Mouse (Mus musculus): ENCODE measurements around the gene Itpk1. TPM values are rescaled to one million over a fixed set of nuclear protein-coding genes. Genes with fewer than 3 reads are reported as not detected.
A peak's percentile ranks its signal among the peaks of the same experiment; 100 is the strongest.

The Itpk1 gene
- polyA plus RNA-seq, 1 experiment from 2014 or later: 26.1 TPM

GRCm38 (mm10) chr12:102647839-102648564 is 56.7 kb downstream of the Itpk1 start:
- no peak for DNase-seq (ENCODE audit: low spot score)
- no peak overlapping the region for H3K27ac ChIP-seq (ENCODE audit: low read depth, low read length)
- no peak for ATAC-seq (ENCODE audit: insufficient read depth, low FRiP score, low TSS enrichment)
- H3K9ac ChIP-seq (ENCODE audit: low read length): no peak overlapping the region
- H3K27me3 ChIP-seq (ENCODE audit: control insufficient read depth, insufficient read depth, low read length): no peaks in the 10 kb centered on the region
- H3K9me3 ChIP-seq (ENCODE audit: control insufficient read depth, low read length): no peaks in the 10 kb centered on the region
- no peak overlapping the region for H3K4me2 ChIP-seq (ENCODE audit: low read depth)
- no peak overlapping the region for H3K4me3 ChIP-seq (ENCODE audit: low read depth, low read length)
- H3K36me3 ChIP-seq (ENCODE audit: control insufficient read depth, insufficient read depth, low read length): no peaks in the 10 kb centered on the region
- WGBS: 78% methylated on average over 14 of the region's 14 CpGs
- H3K4me1 ChIP-seq (ENCODE audit: control insufficient read depth, insufficient read depth, low read length): no peaks in the 10 kb centered on the region

- Histone ChIP-seq H3K4me2 (ENCODE audit: low read depth) (no peak overlapping the region), H3K36me3 (ENCODE audit: control insufficient read depth, insufficient read depth, low read length) (no peaks in the 10 kb centered on the region), H3K4me1 (ENCODE audit: control insufficient read depth, insufficient read depth, low read length) (no peaks in the 10 kb centered on the region), H3K4me3 (ENCODE audit: low read depth, low read length) (no peak overlapping the region), H3K9ac (ENCODE audit: low read length) (no peak overlapping the region), H3K9me3 (ENCODE audit: control insufficient read depth, low read length) (no peaks in the 10 kb centered on the region), H3K27me3 (ENCODE audit: control insufficient read depth, insufficient read depth, low read length) (no peaks in the 10 kb centered on the region), H3K27ac (ENCODE audit: low read depth, low read length) (no peak overlapping the region)
- ATAC-seq (ENCODE audit: insufficient read depth, low FRiP score, low TSS enrichment): no peak
- 70% methylated on average over 7 of the region's 7 CpGs for WGBS
- no peak for DNase-seq (ENCODE audit: low spot score)
Observed at GRCm38 (mm10) chr12:102646586-102647260, 58.0 kb downstream of the Itpk1 start.

GRCm38 (mm10) chr12:102645911-102646585 is 58.7 kb downstream of the Itpk1 start:
- Histone ChIP-seq H3K27me3 (ENCODE audit: control insufficient read depth, insufficient read depth, low read length) (no peaks in the 10 kb centered on the region), H3K9me3 (ENCODE audit: control insufficient read depth, low read length) (no peaks in the 10 kb centered on the region), H3K4me1 (ENCODE audit: control insufficient read depth, insufficient read depth, low read length) (0 out of 2 replicates have a peak, but pooled peaks cover under 1% of the 10 kb centered on the region), H3K4me3 (ENCODE audit: low read depth, low read length) (no peak overlapping the region), H3K27ac (ENCODE audit: low read depth, low read length) (no peak overlapping the region), H3K4me2 (ENCODE audit: low read depth) (no peak overlapping the region), H3K9ac (ENCODE audit: low read length) (no peak overlapping the region), H3K36me3 (ENCODE audit: control insufficient read depth, insufficient read depth, low read length) (no peaks in the 10 kb centered on the region)
- ATAC-seq (ENCODE audit: insufficient read depth, low FRiP score, low TSS enrichment) (no peak), DNase-seq (ENCODE audit: low spot score) (no peak)
- 87% methylated on average over 6 of the region's 6 CpGs for WGBS

- no peak overlapping the region for H3K27ac ChIP-seq (ENCODE audit: low read depth, low read length)
- ATAC-seq (ENCODE audit: insufficient read depth, low FRiP score, low TSS enrichment) (no peak), DNase-seq (ENCODE audit: low spot score) (no peak)
- H3K4me1 ChIP-seq (ENCODE audit: control insufficient read depth, insufficient read depth, low read length): peaks cover 12% of the 10 kb centered on the region
- no peaks in the 10 kb centered on the region for H3K9me3 ChIP-seq (ENCODE audit: control insufficient read depth, low read length)
- no peaks in the 10 kb centered on the region for H3K36me3 ChIP-seq (ENCODE audit: control insufficient read depth, insufficient read depth, low read length)
- no peak overlapping the region for H3K4me3 ChIP-seq (ENCODE audit: low read depth, low read length)
- H3K27me3 ChIP-seq (ENCODE audit: control insufficient read depth, insufficient read depth, low read length): no peaks in the 10 kb centered on the region
- no peak overlapping the region for H3K4me2 ChIP-seq (ENCODE audit: low read depth)
- 93% methylated on average over 6 of the region's 6 CpGs for WGBS
- H3K9ac ChIP-seq (ENCODE audit: low read length): no peak overlapping the region
Observed at GRCm38 (mm10) chr12:102643316-102643715, 61.4 kb downstream of the Itpk1 start.

- H3K27me3 ChIP-seq (ENCODE audit: control insufficient read depth, insufficient read depth, low read length): no peaks in the 10 kb centered on the region
- H3K4me1 ChIP-seq (ENCODE audit: control insufficient read depth, insufficient read depth, low read length): peaks cover 12% of the 10 kb centered on the region
- H3K27ac ChIP-seq (ENCODE audit: low read depth, low read length): no peak overlapping the region
- H3K9ac ChIP-seq (ENCODE audit: low read length): no peak overlapping the region
- no peak overlapping the region for H3K4me2 ChIP-seq (ENCODE audit: low read depth)
- ATAC-seq (ENCODE audit: insufficient read depth, low FRiP score, low TSS enrichment) (peak; percentile 83), DNase-seq (ENCODE audit: low spot score) (peak; percentile 51)
- H3K36me3 ChIP-seq (ENCODE audit: control insufficient read depth, insufficient read depth, low read length): no peaks in the 10 kb centered on the region
- no peaks in the 10 kb centered on the region for H3K9me3 ChIP-seq (ENCODE audit: control insufficient read depth, low read length)
- H3K4me3 ChIP-seq (ENCODE audit: low read depth, low read length): no peak overlapping the region
- 42% methylated on average over 9 of the region's 9 CpGs for WGBS
Observed at GRCm38 (mm10) chr12:102640436-102641163, 64.1 kb downstream of the Itpk1 start.

GRCm38 (mm10) chr12:102638878-102639277 is 65.9 kb downstream of the Itpk1 start:
- Histone ChIP-seq H3K4me3 (ENCODE audit: low read depth, low read length) (no peak overlapping the region), H3K9me3 (ENCODE audit: control insufficient read depth, low read length) (no peaks in the 10 kb centered on the region), H3K4me1 (ENCODE audit: control insufficient read depth, insufficient read depth, low read length) (peaks cover 12% of the 10 kb centered on the region), H3K4me2 (ENCODE audit: low read depth) (no peak overlapping the region), H3K27me3 (ENCODE audit: control insufficient read depth, insufficient read depth, low read length) (no peaks in the 10 kb centered on the region), H3K36me3 (ENCODE audit: control insufficient read depth, insufficient read depth, low read length) (no peaks in the 10 kb centered on the region), H3K27ac (ENCODE audit: low read depth, low read length) (no peak overlapping the region), H3K9ac (ENCODE audit: low read length) (no peak overlapping the region)
- WGBS: 67% methylated on average over 3 of the region's 3 CpGs
- ATAC-seq (ENCODE audit: insufficient read depth, low FRiP score, low TSS enrichment): no peak
- no peak for DNase-seq (ENCODE audit: low spot score)

DNA sequence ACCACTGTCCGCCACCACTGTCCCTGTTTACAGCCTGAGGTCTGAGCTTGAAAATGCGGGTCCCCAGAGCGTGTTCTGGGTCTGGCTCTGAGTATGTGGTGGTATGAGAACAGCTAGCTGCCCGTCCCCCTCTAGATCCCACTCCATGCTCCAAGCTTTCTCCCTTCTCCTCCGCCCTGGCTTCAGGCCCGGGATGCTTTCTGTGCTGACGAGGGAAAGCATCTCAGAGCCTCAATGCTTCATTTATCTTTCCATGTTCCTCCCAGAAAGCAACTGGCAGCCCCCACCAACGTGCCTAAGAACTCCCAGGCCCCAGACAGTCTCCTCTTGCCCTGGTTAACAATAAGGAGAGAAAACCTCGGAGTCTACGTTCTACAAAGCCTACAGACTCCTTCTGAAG is 67.5 kb downstream of the Itpk1 start:
- no peak for ATAC-seq (ENCODE audit: insufficient read depth, low FRiP score, low TSS enrichment)
- H3K36me3 ChIP-seq (ENCODE audit: control insufficient read depth, insufficient read depth, low read length): no peaks in the 10 kb centered on the region

DNA sequence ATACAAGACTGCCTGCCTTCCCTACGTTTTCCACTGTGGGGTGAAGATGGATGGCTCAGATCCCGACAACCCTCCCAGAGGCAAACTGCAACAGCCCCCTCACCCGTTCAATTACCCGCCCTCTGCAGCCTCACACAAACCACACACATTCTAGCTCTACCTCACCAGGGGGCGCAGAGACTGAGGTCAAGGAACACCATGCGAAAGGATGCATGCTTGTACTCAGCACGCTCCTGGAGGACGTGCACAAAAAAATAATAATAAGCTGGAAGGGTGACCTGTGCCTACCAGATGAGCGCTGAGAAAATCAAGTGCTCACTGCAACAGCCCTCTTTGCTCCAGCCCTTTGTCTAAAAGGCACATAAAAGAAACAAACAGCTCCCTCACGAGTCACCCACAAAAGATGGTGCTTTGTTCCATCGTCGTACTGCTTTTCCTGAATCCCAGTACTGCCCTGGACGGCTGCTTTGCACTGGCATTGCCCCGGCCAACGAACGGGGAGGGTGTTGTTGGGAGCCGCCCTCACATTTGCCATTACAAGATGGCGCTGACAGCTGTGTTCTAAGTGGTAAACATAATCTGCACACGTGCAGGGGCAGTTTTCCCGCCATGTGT is 70.2 kb downstream of the Itpk1 start:
- no peaks in the 10 kb centered on the region for H3K9me3 ChIP-seq (ENCODE audit: control insufficient read depth, low read length)
- no peak overlapping the region for H3K9ac ChIP-seq (ENCODE audit: low read length)
- ATAC-seq (ENCODE audit: insufficient read depth, low FRiP score, low TSS enrichment) (peak; percentile 41; the same call in 1 of the 2 replicates), DNase-seq (ENCODE audit: low spot score) (no peak)
- 52% methylated on average over 18 of the region's 20 CpGs for WGBS
- H3K27me3 ChIP-seq (ENCODE audit: control insufficient read depth, insufficient read depth, low read length): no peaks in the 10 kb centered on the region
- H3K4me2 ChIP-seq (ENCODE audit: low read depth): no peak overlapping the region
- no peak overlapping the region for H3K27ac ChIP-seq (ENCODE audit: low read depth, low read length)
- H3K4me1 ChIP-seq (ENCODE audit: control insufficient read depth, insufficient read depth, low read length): no peaks in the 10 kb centered on the region
- no peak overlapping the region for H3K4me3 ChIP-seq (ENCODE audit: low read depth, low read length)
- no peaks in the 10 kb centered on the region for H3K36me3 ChIP-seq (ENCODE audit: control insufficient read depth, insufficient read depth, low read length)

More for the DNA sequence above, 67.5 kb downstream of the Itpk1 start:
- H3K4me2 ChIP-seq (ENCODE audit: low read depth): no peak overlapping the region
- H3K4me1 ChIP-seq (ENCODE audit: control insufficient read depth, insufficient read depth, low read length): peaks cover 12% of the 10 kb centered on the region
- H3K27me3 ChIP-seq (ENCODE audit: control insufficient read depth, insufficient read depth, low read length): no peaks in the 10 kb centered on the region
- H3K9me3 ChIP-seq (ENCODE audit: control insufficient read depth, low read length): no peaks in the 10 kb centered on the region
- no peak overlapping the region for H3K27ac ChIP-seq (ENCODE audit: low read depth, low read length)
- 87% methylated on average over 10 of the region's 10 CpGs for WGBS
- H3K9ac ChIP-seq (ENCODE audit: low read length): no peak overlapping the region
- H3K4me3 ChIP-seq (ENCODE audit: low read depth, low read length): no peak overlapping the region
- DNase-seq (ENCODE audit: low spot score): no peak
